Mouse (Mus musculus): ENCODE measurements around the gene 4931429L15Rik. TPM values are rescaled to one million over a fixed set of nuclear protein-coding genes. Genes with fewer than 3 reads are reported as not detected.
"Not testable (repeated sequence)": the region's sequence is repeated elsewhere in the genome, so short reads cannot be mapped to it uniquely, and the experiment has no call there.

The 4931429L15Rik gene
- not detected in 2 replicates for polyA plus RNA-seq (2015; fragmentation: Nextera tagmentation; extraction: Ambion mirVana)

DNA sequence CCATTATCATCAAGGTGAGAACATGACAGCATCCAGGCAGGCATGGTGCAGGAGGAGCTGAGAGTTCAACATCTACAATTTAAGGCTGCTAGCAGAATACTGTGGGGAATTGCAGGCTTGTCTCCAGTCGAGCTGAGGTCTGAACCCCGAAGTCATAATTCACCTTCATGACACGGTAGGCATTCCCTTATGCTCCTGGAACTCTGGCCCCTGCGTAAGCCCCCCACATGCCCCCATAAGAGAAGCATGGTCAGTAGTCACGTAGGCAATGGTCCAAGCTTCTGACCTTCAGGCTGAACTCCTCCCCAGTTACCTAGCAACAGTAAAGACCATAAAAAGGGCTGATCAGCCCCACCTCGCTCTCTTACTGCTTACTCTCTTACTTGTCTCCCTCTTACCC, at the start of gene 4931429L15Rik:
Gene 4931429L15Rik (minus strand): TSS at position 101 of the 400 bp plus-strand sequence.
- not testable (repeated sequence) for H3K4me2 ChIP-seq (ENCODE audit: low read length); H3K9me3 ChIP-seq (ENCODE audit: control insufficient read depth, low read length); H3K4me3 ChIP-seq (replicated peaks; ENCODE audit: low read length); H3K36me3 ChIP-seq (ENCODE audit: control insufficient read depth, insufficient read depth); ATAC-seq; H3K27ac ChIP-seq (ENCODE audit: low read length); H3K9ac ChIP-seq (replicated peaks; ENCODE audit: low read depth, low read length); H3K27me3 ChIP-seq (replicated peaks; ENCODE audit: control insufficient read depth, insufficient read depth, low read length)
- peaks cover 23% of the 10 kb centered on the region for H3K4me1 ChIP-seq (replicated peaks; ENCODE audit: control insufficient read depth, insufficient read depth, low read length)
- 86% methylated on average over 6 of the region's 6 CpGs for WGBS

DNA sequence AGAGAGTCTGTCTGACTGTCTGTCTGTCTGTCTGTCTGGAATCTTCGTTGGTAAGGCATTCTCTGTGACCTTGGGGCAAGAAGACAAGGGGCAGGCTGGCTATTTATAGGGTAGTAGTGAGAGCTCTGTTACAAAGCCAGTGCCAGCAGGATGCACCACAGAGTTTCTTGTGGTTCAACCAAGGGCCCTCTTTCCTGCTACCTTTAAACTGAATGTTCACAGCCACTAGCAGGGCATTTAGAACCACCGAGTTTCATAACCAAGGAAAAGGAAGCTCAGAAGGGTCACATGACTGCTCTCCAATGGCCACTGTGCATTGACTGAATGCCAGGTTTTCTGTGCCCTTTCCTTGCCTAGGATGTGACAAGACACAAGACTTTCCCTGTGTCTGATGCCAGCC, 42.7 kb upstream of the 4931429L15Rik start:
- H3K9me3 ChIP-seq (ENCODE audit: control insufficient read depth, low read length): no peaks in the 10 kb centered on the region
- ATAC-seq: no peak
- 44% methylated on average over 2 of the region's 2 CpGs for WGBS
- no peak overlapping the region for H3K4me3 ChIP-seq (replicated peaks; ENCODE audit: low read length)
- no peak overlapping the region for H3K9ac ChIP-seq (replicated peaks; ENCODE audit: low read depth, low read length)
- H3K36me3 ChIP-seq (ENCODE audit: control insufficient read depth, insufficient read depth): no peaks in the 10 kb centered on the region
- no peak overlapping the region for H3K4me2 ChIP-seq (ENCODE audit: low read length)
- no peaks in the 10 kb centered on the region for H3K4me1 ChIP-seq (replicated peaks; ENCODE audit: control insufficient read depth, insufficient read depth, low read length)
- no peaks in the 10 kb centered on the region for H3K27me3 ChIP-seq (replicated peaks; ENCODE audit: control insufficient read depth, insufficient read depth, low read length)
- H3K27ac ChIP-seq (ENCODE audit: low read length): no peak overlapping the region

DNA sequence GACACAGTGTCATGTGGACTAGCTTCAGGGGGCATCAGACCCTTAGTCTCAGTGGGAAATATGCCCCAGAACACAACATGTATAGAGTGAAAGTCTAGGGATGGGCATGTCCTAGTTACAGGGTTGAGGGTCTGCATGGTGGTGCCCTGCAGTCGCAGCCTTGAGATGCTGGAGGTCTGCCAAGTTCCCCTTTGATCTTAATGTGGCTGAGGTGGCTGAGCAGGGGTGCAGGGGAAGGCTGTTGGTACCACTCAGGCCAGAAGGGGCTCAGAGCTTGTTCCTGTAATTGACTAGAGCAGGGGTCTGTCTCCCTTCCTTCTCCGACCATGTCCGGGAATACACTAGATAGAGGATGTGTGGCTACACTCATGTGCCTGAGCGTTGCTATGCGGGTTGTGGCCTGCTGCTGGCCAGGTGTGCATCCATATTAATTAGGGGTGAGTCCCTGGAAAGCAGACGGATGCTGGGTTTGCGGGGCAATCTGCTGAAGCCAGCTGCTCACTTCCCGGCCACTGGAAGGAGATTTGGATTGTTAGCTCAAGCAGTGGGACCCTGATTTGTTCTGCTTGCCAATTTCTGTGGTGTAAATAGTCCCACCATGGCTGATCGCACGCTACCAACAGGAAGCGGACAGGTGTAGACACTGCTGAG, 41.8 kb upstream of the 4931429L15Rik start:
- no peaks in the 10 kb centered on the region for H3K9me3 ChIP-seq (ENCODE audit: control insufficient read depth, low read length)
- 48% methylated on average over 11 of the region's 11 CpGs for WGBS
- no peak for ATAC-seq
- H3K27ac ChIP-seq (ENCODE audit: low read length): no peak overlapping the region
- H3K27me3 ChIP-seq (replicated peaks; ENCODE audit: control insufficient read depth, insufficient read depth, low read length): no peaks in the 10 kb centered on the region
- no peak overlapping the region for H3K4me3 ChIP-seq (replicated peaks; ENCODE audit: low read length)
- H3K36me3 ChIP-seq (ENCODE audit: control insufficient read depth, insufficient read depth): no peaks in the 10 kb centered on the region
- no peak overlapping the region for H3K4me2 ChIP-seq (ENCODE audit: low read length)
- no peak overlapping the region for H3K9ac ChIP-seq (replicated peaks; ENCODE audit: low read depth, low read length)
- no peaks in the 10 kb centered on the region for H3K4me1 ChIP-seq (replicated peaks; ENCODE audit: control insufficient read depth, insufficient read depth, low read length)

DNA sequence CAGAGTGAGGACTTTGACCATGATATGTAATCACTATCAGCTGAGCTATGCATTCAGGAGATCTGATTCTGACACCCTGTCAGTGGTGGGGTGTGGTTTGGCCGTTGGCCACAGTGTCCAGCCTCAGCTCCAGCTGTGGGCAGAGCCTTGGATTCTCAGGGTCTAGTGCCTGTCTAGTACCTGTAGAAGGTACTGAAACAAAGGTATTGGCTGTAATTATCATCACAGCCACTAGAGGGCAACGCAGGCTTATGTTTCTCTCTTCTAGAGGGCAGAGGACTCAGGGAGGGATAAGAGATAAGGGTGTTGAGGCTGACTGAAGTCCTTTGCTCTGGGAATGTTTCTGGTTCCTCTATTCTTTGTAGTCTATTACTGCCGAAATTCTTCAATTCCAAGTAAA, 34.2 kb upstream of the 4931429L15Rik start:
- peaks cover 5% of the 10 kb centered on the region; the same call in 1 of the 2 replicates for H3K27me3 ChIP-seq (replicated peaks; ENCODE audit: control insufficient read depth, insufficient read depth, low read length)
- no peaks in the 10 kb centered on the region for H3K36me3 ChIP-seq (ENCODE audit: control insufficient read depth, insufficient read depth)
- no peak overlapping the region for H3K4me2 ChIP-seq (ENCODE audit: low read length)
- H3K9me3 ChIP-seq (ENCODE audit: control insufficient read depth, low read length): no peaks in the 10 kb centered on the region
- WGBS: 8% methylated on average over 3 of the region's 3 CpGs
- H3K4me3 ChIP-seq (replicated peaks; ENCODE audit: low read length): no peak overlapping the region
- ATAC-seq: peak; percentile 57
- H3K4me1 ChIP-seq (replicated peaks; ENCODE audit: control insufficient read depth, insufficient read depth, low read length): peaks cover 23% of the 10 kb centered on the region
- no peak overlapping the region for H3K9ac ChIP-seq (replicated peaks; ENCODE audit: low read depth, low read length)
- H3K27ac ChIP-seq (ENCODE audit: low read length): no peak overlapping the region

DNA sequence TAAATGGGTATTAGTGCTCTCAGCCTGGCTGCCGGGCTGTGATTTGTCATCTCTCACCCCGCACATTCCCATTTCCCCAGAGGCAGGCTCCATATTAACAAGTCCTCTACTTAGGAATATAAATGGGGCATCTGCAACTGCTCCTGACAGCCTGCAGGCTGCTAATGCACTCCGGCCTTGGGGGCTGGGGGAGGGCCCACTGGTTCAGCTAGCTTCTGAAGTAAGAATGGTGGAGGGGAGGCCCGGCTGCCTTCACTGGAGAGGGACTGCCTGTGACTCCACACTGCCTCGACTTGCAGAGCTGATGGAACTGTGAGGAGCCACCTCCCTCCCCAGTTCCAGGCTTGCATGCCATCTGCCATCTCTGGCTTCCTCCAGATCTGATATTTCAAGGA, 33.5 kb upstream of the 4931429L15Rik start:
- H3K36me3 ChIP-seq (ENCODE audit: control insufficient read depth, insufficient read depth): no peaks in the 10 kb centered on the region
- peak; percentile 34; the same call in 1 of the 2 replicates for ATAC-seq
- no peaks in the 10 kb centered on the region for H3K9me3 ChIP-seq (ENCODE audit: control insufficient read depth, low read length)
- WGBS: 8% methylated on average over 5 of the region's 5 CpGs
- peaks cover 5% of the 10 kb centered on the region; the same call in 1 of the 2 replicates for H3K27me3 ChIP-seq (replicated peaks; ENCODE audit: control insufficient read depth, insufficient read depth, low read length)
- no peak overlapping the region for H3K4me3 ChIP-seq (replicated peaks; ENCODE audit: low read length)
- H3K4me1 ChIP-seq (replicated peaks; ENCODE audit: control insufficient read depth, insufficient read depth, low read length): peaks cover 23% of the 10 kb centered on the region
- H3K9ac ChIP-seq (replicated peaks; ENCODE audit: low read depth, low read length): no peak overlapping the region
- no peak overlapping the region for H3K4me2 ChIP-seq (ENCODE audit: low read length)
- H3K27ac ChIP-seq (ENCODE audit: low read length): no peak overlapping the region

DNA sequence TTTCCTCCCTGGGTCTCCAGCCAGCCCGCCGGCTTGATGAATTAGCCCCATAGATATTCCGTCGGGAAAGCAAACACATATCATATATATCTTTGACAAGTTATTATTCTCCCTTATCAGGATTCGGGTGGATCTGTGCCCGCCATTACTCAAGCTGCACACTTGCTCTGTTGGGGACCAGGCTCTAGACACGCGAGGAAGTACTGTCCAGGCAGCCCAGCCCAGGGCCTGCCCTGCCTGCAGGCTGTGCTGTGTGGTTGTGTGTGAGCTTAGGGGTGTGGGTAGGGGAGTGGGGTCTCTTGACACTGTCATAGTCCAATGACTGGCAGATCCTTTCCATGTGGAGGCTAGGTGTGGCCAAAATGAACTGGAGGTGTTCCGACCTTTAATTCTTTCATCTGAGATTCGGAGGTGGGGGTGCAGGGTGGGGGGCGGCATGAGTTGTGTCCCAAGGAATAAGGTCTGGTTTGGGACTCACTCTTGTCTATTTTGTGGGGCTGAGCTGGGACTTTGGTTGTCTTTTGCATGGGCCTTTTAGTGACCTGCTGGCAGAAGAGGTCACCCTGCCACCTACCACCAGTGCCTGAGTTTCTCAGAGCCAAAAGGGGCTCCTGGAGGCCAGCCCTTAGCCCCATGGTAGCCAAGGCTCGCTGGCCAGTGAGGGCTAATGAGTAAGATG, 33.0 kb upstream of the 4931429L15Rik start:
- Histone ChIP-seq H3K9ac (replicated peaks; ENCODE audit: low read depth, low read length) (no peak overlapping the region), H3K36me3 (ENCODE audit: control insufficient read depth, insufficient read depth) (no peaks in the 10 kb centered on the region), H3K4me3 (replicated peaks; ENCODE audit: low read length) (no peak overlapping the region), H3K27ac (ENCODE audit: low read length) (no peak overlapping the region), H3K9me3 (ENCODE audit: control insufficient read depth, low read length) (no peaks in the 10 kb centered on the region), H3K4me1 (replicated peaks; ENCODE audit: control insufficient read depth, insufficient read depth, low read length) (peaks cover 23% of the 10 kb centered on the region), H3K27me3 (replicated peaks; ENCODE audit: control insufficient read depth, insufficient read depth, low read length) (peaks cover 5% of the 10 kb centered on the region; the same call in 1 of the 2 replicates), H3K4me2 (ENCODE audit: low read length) (no peak overlapping the region)
- WGBS: 59% methylated on average over 12 of the region's 12 CpGs
- ATAC-seq: no peak

DNA sequence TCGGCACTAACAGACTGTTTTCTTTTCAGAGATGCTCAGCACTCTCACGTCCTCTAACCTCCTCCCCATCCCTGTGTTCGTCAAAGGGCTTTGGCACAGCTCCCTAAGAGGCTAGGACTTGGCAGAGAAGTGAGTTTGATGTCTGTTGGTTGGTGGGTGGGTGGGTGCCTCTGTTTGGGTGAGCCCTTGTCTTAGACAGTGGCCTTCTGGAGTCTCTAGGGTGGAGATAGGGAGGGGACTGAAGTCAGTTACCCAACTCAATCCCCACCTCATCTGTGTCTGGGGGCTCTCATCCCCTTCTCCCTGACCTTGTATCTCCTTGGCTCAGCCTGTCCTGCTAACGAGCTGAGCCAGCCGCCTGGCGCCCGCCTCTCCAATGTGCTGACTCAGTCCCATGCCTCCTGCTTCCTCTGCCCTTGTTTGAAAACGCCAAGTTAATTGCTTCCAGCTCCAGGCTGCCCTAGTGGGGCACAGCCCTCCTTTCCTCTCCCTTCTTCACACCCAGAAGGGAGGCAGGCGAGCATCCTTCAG, 30.7 kb upstream of the 4931429L15Rik start:
- WGBS: 17% methylated on average over 9 of the region's 9 CpGs
- H3K4me2 ChIP-seq (ENCODE audit: low read length): no peak overlapping the region
- peak; percentile 70 for ATAC-seq
- H3K27me3 ChIP-seq (replicated peaks; ENCODE audit: control insufficient read depth, insufficient read depth, low read length): peaks cover 5% of the 10 kb centered on the region; the same call in 1 of the 2 replicates
- 0 out of 2 replicates have a peak overlapping the region, but pooled peaks have one; percentile 23 for H3K9ac ChIP-seq (replicated peaks; ENCODE audit: low read depth, low read length)
- peak overlapping the region; percentile 17; the same call in 1 of the 2 replicates for H3K27ac ChIP-seq (ENCODE audit: low read length)
- peaks cover 23% of the 10 kb centered on the region for H3K4me1 ChIP-seq (replicated peaks; ENCODE audit: control insufficient read depth, insufficient read depth, low read length)
- no peaks in the 10 kb centered on the region for H3K9me3 ChIP-seq (ENCODE audit: control insufficient read depth, low read length)
- no peak overlapping the region for H3K4me3 ChIP-seq (replicated peaks; ENCODE audit: low read length)
- H3K36me3 ChIP-seq (ENCODE audit: control insufficient read depth, insufficient read depth): no peaks in the 10 kb centered on the region

DNA sequence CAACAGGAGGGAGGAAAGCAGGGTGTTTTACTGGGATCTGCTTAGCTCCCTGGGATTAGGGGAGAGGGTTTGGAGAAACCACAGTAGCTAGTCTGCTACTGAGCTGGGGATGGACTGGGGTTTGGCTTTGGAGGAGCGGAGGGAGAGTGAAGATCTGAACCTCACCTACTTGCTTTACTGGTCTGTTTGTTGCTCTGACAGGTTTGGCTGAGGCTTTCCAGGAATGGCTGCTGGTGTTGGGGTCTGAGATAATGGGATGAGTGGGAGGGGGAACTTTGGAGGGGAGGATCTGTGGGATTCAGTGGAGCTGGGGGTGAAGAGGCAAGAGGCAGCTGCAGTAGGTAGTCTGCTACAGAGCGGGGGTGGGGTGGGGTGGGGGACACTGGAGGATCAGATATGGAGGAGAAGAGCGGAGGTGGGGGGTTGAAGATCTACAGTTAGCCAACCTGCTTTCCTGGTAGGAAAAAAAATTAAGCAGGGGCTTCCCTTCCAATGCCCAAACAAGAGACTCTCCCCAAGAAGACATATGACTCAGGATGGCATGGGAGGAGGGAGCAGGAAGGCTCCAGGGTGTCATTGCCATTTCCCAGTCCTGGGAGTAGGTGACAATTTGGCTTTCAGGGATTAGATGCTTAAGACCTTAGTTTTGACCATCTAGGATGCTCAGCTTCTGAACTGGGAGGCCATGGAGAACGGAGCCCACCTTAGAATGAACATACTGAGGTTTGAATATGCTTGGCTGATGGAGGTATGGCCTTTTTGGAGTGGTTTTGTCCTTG, 26.3 kb upstream of the 4931429L15Rik start:
- Histone ChIP-seq H3K27ac (ENCODE audit: low read length) (no peak overlapping the region), H3K4me1 (replicated peaks; ENCODE audit: control insufficient read depth, insufficient read depth, low read length) (peaks cover 11% of the 10 kb centered on the region)

More for the DNA sequence above, 26.3 kb upstream of the 4931429L15Rik start:
- Histone ChIP-seq H3K9me3 (ENCODE audit: control insufficient read depth, low read length) (no peaks in the 10 kb centered on the region), H3K9ac (replicated peaks; ENCODE audit: low read depth, low read length) (no peak overlapping the region), H3K36me3 (ENCODE audit: control insufficient read depth, insufficient read depth) (no peaks in the 10 kb centered on the region), H3K4me2 (ENCODE audit: low read length) (no peak overlapping the region), H3K4me3 (replicated peaks; ENCODE audit: low read length) (no peak overlapping the region), H3K27me3 (replicated peaks; ENCODE audit: control insufficient read depth, insufficient read depth, low read length) (0 out of 2 replicates have a peak, but pooled peaks cover 2% of the 10 kb centered on the region)
- WGBS: 98% methylated on average over 4 of the region's 4 CpGs
- ATAC-seq: no peak

Data from forebrain, embryonic 16.5 days (tissue).